Mouse (Mus musculus): Measurements from ENCODE around the gene Olfr713.

Gene Olfr713

DNA sequence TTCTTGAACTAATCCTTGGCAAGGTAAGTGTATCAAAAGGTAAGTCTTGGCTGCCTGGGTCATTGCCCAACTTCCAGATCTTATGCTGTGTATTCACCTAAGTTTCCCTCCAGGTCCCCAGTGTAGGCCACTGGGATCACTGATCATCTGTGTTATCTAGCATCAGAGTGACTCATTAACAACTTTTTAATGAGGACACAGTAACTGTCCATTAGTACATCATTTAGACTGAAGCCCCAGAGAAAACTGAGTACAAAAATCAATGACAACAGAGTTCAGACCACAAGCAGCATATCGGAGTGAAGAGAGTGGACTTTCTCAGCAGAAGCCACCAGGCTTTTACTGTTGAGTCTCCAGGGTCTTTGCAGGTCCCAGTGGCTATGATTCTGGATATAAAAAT is at the start of gene Olfr713:
TSS of gene Olfr713 (plus strand) at position 301 of the 400 bp plus-strand sequence.
- in situ Hi-C loops (cut with MboI, MseI), result no loop called here

DNA sequence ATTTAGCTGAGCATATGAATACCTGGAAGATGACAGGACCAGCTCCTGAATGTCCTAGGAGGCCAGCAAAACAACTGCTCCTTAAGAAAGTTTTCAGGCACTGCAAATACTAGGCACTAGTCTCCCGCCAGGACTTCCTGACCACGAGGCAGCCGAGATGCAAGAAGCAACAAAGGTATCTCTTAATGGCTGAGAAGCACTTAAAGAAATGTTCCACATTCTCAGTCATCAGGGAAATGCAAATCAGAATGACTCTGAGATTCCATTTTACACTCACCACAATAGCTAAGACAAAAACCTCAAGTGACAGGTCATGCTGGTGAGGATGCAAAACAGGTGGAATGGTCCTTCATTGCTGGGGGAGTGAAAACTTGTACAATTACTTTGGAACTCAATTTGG is 45.7 kb upstream of the Olfr713 start:
- in situ Hi-C loops (cut with MboI, MseI), result no loop called here

DNA sequence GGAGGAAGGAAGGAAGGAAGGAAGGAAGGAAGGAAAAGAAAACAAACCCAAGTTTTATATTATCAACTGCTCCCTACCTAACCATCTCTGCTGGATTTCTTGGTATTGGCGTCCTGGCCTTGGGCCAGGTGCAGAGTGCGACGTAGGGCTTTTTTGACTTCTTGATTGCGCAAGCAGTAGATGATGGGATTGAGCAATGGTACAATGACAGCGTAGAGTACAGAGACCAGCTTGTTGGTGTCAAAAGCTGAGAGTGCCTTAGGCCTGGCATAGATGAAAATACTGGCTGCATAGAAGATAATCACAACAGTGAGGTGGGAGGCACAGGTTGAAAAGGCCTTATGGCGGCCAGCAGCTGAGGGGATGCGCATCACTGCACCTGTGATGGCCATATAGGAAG is 30.2 kb upstream of the Olfr713 start:
- in situ Hi-C loops (cut with MboI, MseI), result no loop called here

DNA sequence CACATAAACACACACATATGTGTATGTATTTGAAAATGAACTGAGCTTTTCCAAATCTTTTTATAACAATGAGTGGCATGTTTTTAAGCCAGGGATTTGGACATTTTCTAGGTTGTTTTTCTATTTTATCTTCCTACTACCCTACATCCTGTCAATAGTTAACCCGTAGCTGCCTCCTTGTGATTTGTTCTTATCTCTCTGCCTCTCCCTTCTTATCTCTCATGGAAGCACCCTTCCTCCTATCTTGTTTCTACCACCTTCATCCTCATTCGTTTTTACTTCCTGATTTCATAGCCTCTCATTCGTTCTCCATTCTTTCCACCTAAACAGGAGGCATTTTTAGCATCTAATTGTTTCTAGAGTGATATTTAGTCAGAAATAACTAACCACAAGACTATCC is 26.8 kb upstream of the Olfr713 start:
- in situ Hi-C loops (cut with MboI, MseI), result no loop called here

DNA sequence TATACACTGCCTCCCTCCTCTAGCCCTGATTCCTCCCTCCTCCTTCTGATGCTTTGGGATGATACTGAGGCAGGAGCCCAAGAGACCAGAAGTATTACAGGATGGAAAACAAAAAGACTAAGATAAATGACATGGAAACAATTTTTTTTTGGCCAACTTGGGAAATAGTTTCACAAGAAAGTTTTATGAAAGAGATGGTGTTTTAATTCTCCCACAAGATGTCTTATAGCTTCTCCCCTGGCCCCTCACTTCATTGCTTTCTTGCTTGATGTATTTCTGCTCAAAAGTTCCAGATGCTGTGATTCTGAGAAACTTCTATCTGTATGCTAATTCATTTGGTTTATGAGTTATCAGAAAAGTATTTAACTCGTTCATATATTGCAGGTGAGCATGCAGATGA is 25.0 kb upstream of the Olfr713 start, which contains the start of gene Olfr2:
TSS of gene Olfr2 (minus strand) at position 101 of the 400 bp plus-strand sequence.
- in situ Hi-C loops (cut with MboI, MseI), result no loop called here

DNA sequence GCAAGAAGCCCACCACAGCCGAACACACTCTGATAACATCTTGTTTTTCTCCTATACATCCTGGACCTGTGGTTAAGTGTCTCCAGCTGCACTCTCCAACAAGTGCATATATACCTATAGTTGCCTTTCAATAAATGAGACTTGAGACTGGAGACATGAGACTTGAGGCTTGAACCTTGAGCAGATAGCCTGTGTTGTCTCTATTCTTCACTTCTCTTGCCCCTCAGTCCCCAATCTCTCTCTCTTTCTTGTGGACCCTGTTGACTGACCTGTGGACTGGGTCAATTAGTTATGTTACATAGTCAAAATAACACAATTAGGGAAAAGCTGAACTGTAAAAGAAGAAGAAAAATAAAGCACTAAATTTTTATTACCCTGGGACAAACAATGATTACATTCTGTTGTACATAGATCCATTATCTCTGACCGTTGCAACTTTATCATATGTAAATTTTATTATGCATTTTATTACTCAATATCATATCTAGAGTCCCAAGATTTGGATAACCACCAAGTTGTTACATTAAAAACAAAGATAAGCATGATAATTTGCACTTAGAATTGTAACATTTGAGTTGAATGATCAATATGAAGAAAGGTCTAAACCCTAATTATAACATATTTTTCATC is 9.1 kb downstream of the Olfr713 start:
- in situ Hi-C loops (cut with MboI, MseI), result no loop called here

DNA sequence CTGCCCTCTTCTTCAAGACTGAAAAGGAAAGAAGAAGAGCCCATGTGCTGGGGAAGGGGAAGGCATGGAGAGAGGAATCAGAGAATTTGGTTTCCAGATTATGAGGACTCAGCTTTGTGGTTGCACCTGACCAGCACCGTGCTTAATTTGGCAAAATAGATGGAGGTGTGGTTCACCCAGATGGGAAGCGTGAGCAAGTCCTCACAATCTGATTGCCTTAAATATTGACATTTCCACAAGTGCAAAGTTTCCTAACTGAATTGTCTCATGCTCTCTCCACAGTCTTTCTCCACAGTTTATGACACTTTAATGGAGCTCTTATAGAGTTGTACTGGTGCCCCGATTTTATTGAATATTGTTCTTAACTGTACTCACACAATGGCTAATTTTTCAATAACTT is 12.2 kb downstream of the Olfr713 start:
- in situ Hi-C loops (cut with MboI, MseI), result no loop called here

DNA sequence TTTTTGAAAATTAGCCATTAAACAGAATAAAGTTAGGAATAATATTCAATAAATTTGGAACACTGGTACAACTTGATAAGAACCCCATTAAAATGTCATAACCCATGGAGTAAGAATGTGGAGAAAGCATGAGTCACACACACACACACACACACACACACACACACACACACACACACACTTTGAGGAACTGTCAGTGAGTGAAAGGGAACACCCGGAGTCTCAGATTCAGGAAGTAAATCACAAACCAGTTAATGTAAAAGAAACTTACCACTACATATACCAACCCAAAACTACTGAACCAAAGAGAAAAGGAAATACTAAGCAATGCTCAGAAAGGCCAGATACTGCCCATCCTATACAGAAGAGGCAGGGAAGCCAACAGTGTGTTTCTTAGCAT is 13.4 kb downstream of the Olfr713 start:
- in situ Hi-C loops (cut with MboI, MseI), result no loop called here

DNA sequence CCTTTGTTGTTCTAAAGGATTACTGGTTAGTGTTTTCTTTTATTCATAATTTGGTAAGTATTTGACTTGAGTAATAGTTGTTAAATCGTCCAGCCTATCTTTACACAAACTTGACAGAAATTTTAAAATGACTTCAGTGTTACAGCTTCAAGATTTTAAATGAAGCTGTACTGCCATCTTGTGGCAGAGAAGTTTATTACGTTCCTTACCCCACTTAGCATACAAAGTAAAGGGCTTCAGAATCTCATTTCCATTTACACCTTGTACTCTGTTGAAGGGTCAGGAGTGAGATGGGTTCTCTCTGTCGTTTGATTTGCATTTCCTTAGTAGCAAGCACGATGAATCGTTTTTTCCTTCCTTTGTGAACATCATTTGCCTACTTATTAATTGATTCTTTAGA is 14.9 kb downstream of the Olfr713 start:
- in situ Hi-C loops (cut with MboI, MseI), result loop anchor here (5.0 kb wide), 1 partner anchor 79 kb away; no protein-coding TSS in a partner anchor

DNA sequence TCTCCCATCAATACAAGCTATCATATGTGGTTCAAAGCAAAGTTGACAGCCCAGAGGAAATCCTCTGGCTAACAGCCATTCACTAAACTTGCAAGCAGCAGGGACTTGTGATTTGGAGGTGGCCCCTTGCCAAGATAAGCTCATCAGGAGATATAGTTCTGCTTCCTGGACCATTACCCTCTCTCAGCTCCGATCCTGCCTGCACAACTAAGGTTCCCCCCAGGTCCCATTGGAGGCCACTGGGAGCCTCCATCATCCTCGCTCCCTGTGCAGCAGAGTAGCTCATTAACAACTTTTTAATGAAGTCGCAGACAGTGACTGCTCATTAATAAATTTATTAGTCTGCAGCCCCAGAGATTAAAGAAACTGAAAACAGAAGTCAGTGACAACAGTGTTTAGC is 16.6 kb downstream of the Olfr713 start:
- in situ Hi-C loops (cut with MboI, MseI), result loop anchor here (5.0 kb wide), 1 partner anchor 80 kb away; no protein-coding TSS in a partner anchor

DNA sequence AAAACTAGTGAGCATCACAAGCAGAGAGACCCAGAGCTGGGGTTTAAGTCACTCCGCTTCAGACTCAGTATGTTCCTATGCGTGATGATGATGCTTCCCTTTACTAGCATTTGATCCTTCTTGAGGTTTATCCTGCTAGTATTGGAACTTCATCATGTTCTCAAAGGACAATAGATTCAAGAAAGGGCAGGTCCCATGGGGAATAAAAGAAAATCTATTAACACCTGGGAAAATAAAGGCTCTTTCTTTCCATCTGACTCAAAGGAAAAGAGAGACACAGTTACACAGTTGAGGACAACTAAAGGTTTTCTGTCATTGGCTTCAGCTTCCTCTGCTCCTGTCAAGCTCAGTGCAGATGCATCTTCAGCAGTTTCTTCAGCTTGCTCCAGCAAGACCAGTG is 39.7 kb downstream of the Olfr713 start, which contains the start of gene Olfr714:
TSS of gene Olfr714 (plus strand) at position 301 of the 400 bp plus-strand sequence.
- in situ Hi-C loops (cut with MboI, MseI), result no loop called here

Data from T-helper 1 cell (primary cell).